Mouse (Mus musculus) spleen, embryonic (tissue): ENCODE data around the gene Dnah2.

ENCODE experiments used
- CTCF ChIA-PET: fragments of 350-600 bp; sonication (Branson Sonifier 250); formaldehyde crosslinking; loops from one replicate; lab custom pipeline; 2022; lab: Charles Lee

Dnah2 gene

GRCm38 (mm10) chr11:69564391-69564790, 15.5 kb upstream of the Dnah2 start:
- CTCF ChIA-PET: no interaction called here

- CTCF ChIA-PET: no interaction called here
Observed at GRCm38 (mm10) chr11:69563373-69563772, 14.5 kb upstream of the Dnah2 start.

GRCm38 (mm10) chr11:69560896-69561854, 12.3 kb upstream of the Dnah2 start:
- CTCF ChIA-PET: no interaction called here

- CTCF ChIA-PET: interaction anchor here (0.6 kb wide), 1 partner anchor 75 kb away, joined by 9 read pairs; no protein-coding TSS in a partner anchor
Observed at GRCm38 (mm10) chr11:69559851-69560765, 11.2 kb upstream of the Dnah2 start, which contains the start of gene Efnb3. TSS of gene Efnb3 (minus strand) at chr11:69560205.

- CTCF ChIA-PET: interaction anchor here (0.6 kb wide), 1 partner anchor 74 kb away, joined by 9 read pairs; no protein-coding TSS in a partner anchor
Observed at GRCm38 (mm10) chr11:69559183-69559582, 10.3 kb upstream of the Dnah2 start.

- CTCF ChIA-PET: no interaction called here
Observed at GRCm38 (mm10) chr11:69558756-69559155, 9.8 kb upstream of the Dnah2 start.

GRCm38 (mm10) chr11:69557381-69557958, 8.6 kb upstream of the Dnah2 start:
- CTCF ChIA-PET: interaction anchor here (0.6 kb wide), 1 partner anchor 11 kb away, joined by 11 read pairs; no protein-coding TSS in a partner anchor

GRCm38 (mm10) chr11:69554539-69555140, 5.7 kb upstream of the Dnah2 start:
- CTCF ChIA-PET: interaction anchor here (0.5 kb wide), 1 partner anchor 22 kb away, joined by 6 read pairs; no protein-coding TSS in a partner anchor

GRCm38 (mm10) chr11:69553341-69553721, 4.4 kb upstream of the Dnah2 start:
- CTCF ChIA-PET: no interaction called here

GRCm38 (mm10) chr11:69552622-69553340, 3.9 kb upstream of the Dnah2 start:
- CTCF ChIA-PET: no interaction called here

- CTCF ChIA-PET: no interaction called here
Observed at GRCm38 (mm10) chr11:69551310-69551709, 2.4 kb upstream of the Dnah2 start.

GRCm38 (mm10) chr11:69547071-69547470, 1.8 kb downstream of the Dnah2 start:
- CTCF ChIA-PET: interaction anchor here (0.6 to 1.1 kb wide), 5 partner anchors 11 to 1200 kb away, joined by 3 to 11 read pairs (median 3); no protein-coding TSS in a partner anchor

GRCm38 (mm10) chr11:69546423-69547053, 2.4 kb downstream of the Dnah2 start:
- CTCF ChIA-PET: interaction anchor here (0.6 to 1.1 kb wide), 6 partner anchors 11 to 1200 kb away, joined by 3 to 11 read pairs (median 4); no protein-coding TSS in a partner anchor

- CTCF ChIA-PET: interaction anchor here (0.7 kb wide), 1 partner anchor 85 kb away, joined by 10 read pairs; no protein-coding TSS in a partner anchor
Observed at GRCm38 (mm10) chr11:69545957-69546356, 3.0 kb downstream of the Dnah2 start.

- CTCF ChIA-PET: no interaction called here
Observed at GRCm38 (mm10) chr11:69543598-69543997, 5.3 kb downstream of the Dnah2 start.

GRCm38 (mm10) chr11:69541741-69542140, 7.2 kb downstream of the Dnah2 start:
- CTCF ChIA-PET: interaction anchor here (0.6 kb wide), 1 partner anchor 1329 kb away, joined by 3 read pairs; no protein-coding TSS in a partner anchor

GRCm38 (mm10) chr11:69540700-69541099, 8.2 kb downstream of the Dnah2 start:
- CTCF ChIA-PET: interaction anchor here (0.6 kb wide), 1 partner anchor 657 kb away, joined by 5 read pairs; no protein-coding TSS in a partner anchor

- CTCF ChIA-PET: no interaction called here
Observed at GRCm38 (mm10) chr11:69534990-69535389, 13.9 kb downstream of the Dnah2 start.
